Mouse (Mus musculus) hindbrain, embryonic 13.5 days (tissue): ENCODE results near the gene Maip1. TPM values are rescaled to one million over a fixed set of nuclear protein-coding genes. Genes with fewer than 3 reads are reported as not detected.

Source experiments
- ATAC-seq: fragments of 200-750 bp; cut with Nextera tagmentation; 2 replicates; pipeline ENCODE4 v1.8.0; 2017; ENCODE audit warnings: moderate TSS enrichment; ENCODE audit not compliant: low FRiP score
- H3K27ac ChIP-seq: fragments of 300-500 bp; sonication (generic); 2 replicates; pipeline ENCODE4 v1.5.1; 2015; ENCODE audit warnings: inconsistent platforms, mild to moderate bottlenecking, moderate library complexity
- H3K27me3 ChIP-seq: fragments of 300-500 bp; sonication (generic); 2 replicates; pipeline ENCODE4 v1.6.1; 2015; ENCODE audit warnings: mild to moderate bottlenecking, inconsistent platforms
- H3K36me3 ChIP-seq: fragments of 300-500 bp; sonication (generic); 2 replicates; pipeline ENCODE4 v1.6.1; 2015; ENCODE audit warnings: mild to moderate bottlenecking, inconsistent platforms
- H3K4me1 ChIP-seq: fragments of 300-500 bp; sonication (generic); replicated peaks from 2 replicates; pipeline ENCODE4 v1.6.1; 2015; ENCODE audit warnings: inconsistent platforms
- H3K4me2 ChIP-seq: fragments of 300-500 bp; sonication (generic); 2 replicates; pipeline ENCODE4 v1.6.1; 2015; ENCODE audit warnings: inconsistent platforms, mild to moderate bottlenecking, moderate library complexity
- H3K4me3 ChIP-seq: fragments of 300-500 bp; sonication (generic); 2 replicates; pipeline ENCODE4 v1.5.1; 2015; ENCODE audit warnings: mild to moderate bottlenecking, inconsistent platforms
- H3K9ac ChIP-seq: fragments of 300-500 bp; sonication (generic); 2 replicates; pipeline ENCODE4 v1.6.1; 2015; ENCODE audit warnings: mild to moderate bottlenecking, inconsistent platforms
- H3K9me3 ChIP-seq: fragments of 300-500 bp; sonication (generic); 2 replicates; pipeline ENCODE4 v1.6.1; 2016; ENCODE audit warnings: inconsistent platforms
- WGBS: fragments of 180-500 bp; shearing (Covaris S2); methylation state at CpG from one replicate; pipeline ENCODE4 v1.1.7; 2015; 5-methylcytosine and 5-hydroxymethylcytosine counted together
- polyA plus RNA-seq: library from polyadenylated mRNA; unstranded; fragments of >200 nt; fragmentation: Nextera tagmentation; extraction: Ambion mirVana; gene quantifications from 2 replicates; pipeline ENCODE4 v1.2.1, GENCODE M21; 2015

Maip1 gene
- polyA plus RNA-seq, 1 experiment from 2014 or later, result 16.9 TPM

- 76% methylated on average over 9 of the region's 9 CpGs for WGBS
- Histone ChIP-seq H3K4me3 (no peak overlapping the region), H3K9ac (no peak overlapping the region), H3K4me2 (peak overlapping the region; percentile 22), H3K9me3 (no peaks in the 10 kb centered on the region), H3K36me3 (no peaks in the 10 kb centered on the region), H3K4me1 (0 out of 2 replicates have a peak, but pooled peaks cover 4% of the 10 kb centered on the region), H3K27me3 (no peaks in the 10 kb centered on the region), H3K27ac (no peak overlapping the region)
- no peak for ATAC-seq
Measured at GRCm38 (mm10) chr1:57436408-57436807, 30.3 kb downstream of the Maip1 start.

DNA sequence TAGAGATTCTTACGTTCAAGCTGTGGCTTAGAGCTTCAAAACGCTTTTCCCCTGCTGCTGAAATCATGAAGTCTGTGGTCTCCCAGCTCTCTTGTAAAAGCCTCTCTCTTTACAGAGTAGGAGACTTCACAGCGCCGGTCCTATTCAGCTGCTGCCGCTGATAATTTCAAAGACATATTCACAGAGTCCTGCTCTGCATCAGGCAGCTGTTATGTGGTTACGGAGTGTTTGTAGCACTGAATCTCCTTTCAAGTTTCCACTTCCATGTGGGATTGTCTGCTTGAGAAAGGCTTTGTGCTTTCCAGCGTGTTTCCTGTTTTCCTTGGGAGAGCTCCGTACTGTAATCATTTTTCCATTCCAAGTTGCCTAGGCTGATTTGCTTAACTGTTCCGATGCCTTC is 30.8 kb downstream of the Maip1 start:
- Histone ChIP-seq H3K9me3 (no peaks in the 10 kb centered on the region), H3K36me3 (no peaks in the 10 kb centered on the region), H3K4me3 (no peak overlapping the region), H3K4me1 (0 out of 2 replicates have a peak, but pooled peaks cover 4% of the 10 kb centered on the region), H3K27ac (no peak overlapping the region), H3K27me3 (no peaks in the 10 kb centered on the region), H3K9ac (no peak overlapping the region), H3K4me2 (peak overlapping the region; percentile 22)
- WGBS, result 35% methylated on average over 9 of the region's 9 CpGs
- no peak for ATAC-seq

GRCm38 (mm10) chr1:57439026-57439425 is 32.9 kb downstream of the Maip1 start:
- Histone ChIP-seq H3K27ac (no peak overlapping the region), H3K9me3 (no peaks in the 10 kb centered on the region), H3K27me3 (no peaks in the 10 kb centered on the region), H3K9ac (no peak overlapping the region), H3K36me3 (no peaks in the 10 kb centered on the region), H3K4me3 (no peak overlapping the region), H3K4me2 (no peak overlapping the region), H3K4me1 (0 out of 2 replicates have a peak, but pooled peaks cover 4% of the 10 kb centered on the region)
- 87% methylated on average over 6 of the region's 6 CpGs for WGBS
- no peak for ATAC-seq

DNA sequence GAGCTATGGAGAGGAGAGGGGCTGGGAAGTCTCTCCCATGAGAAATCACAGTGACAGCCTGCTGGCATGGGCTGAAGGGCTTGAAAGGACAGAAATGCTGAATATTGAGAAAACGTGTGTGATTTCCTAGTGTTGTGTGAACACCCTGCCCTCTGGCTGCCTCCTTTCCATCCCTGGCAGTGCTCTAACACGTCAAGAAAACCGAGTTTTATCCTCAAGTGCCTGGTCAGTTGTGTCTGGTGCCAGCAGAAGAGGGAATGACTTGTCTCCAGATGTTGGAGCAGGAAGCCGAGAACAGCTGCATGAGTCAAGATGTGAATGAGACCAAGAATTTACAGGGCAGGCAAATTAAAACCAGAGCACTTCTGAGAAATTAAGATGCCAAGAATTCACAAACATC is 34.6 kb downstream of the Maip1 start:
- Histone ChIP-seq H3K27ac (no peak overlapping the region), H3K9me3 (no peaks in the 10 kb centered on the region), H3K4me1 (0 out of 2 replicates have a peak, but pooled peaks cover 4% of the 10 kb centered on the region), H3K36me3 (no peaks in the 10 kb centered on the region), H3K9ac (no peak overlapping the region), H3K4me3 (no peak overlapping the region), H3K4me2 (no peak overlapping the region), H3K27me3 (no peaks in the 10 kb centered on the region)
- ATAC-seq, result no peak
- WGBS, result 61% methylated on average over 4 of the region's 4 CpGs

- no peak overlapping the region for H3K27ac ChIP-seq
- no peaks in the 10 kb centered on the region for H3K4me1 ChIP-seq
- H3K27me3 ChIP-seq, result no peaks in the 10 kb centered on the region
- no peaks in the 10 kb centered on the region for H3K36me3 ChIP-seq
- H3K4me3 ChIP-seq, result no peak overlapping the region
- ATAC-seq, result no peak
- no peak overlapping the region for H3K4me2 ChIP-seq
- no peaks in the 10 kb centered on the region for H3K9me3 ChIP-seq
- no peak overlapping the region for H3K9ac ChIP-seq
- 65% methylated on average over 10 of the region's 10 CpGs for WGBS
Measured at GRCm38 (mm10) chr1:57445679-57446078, 39.6 kb downstream of the Maip1 start.

GRCm38 (mm10) chr1:57450241-57450640 is 44.1 kb downstream of the Maip1 start:
- Histone ChIP-seq H3K27me3 (no peaks in the 10 kb centered on the region), H3K4me3 (no peak overlapping the region), H3K4me2 (no peak overlapping the region), H3K27ac (no peak overlapping the region), H3K9me3 (no peaks in the 10 kb centered on the region), H3K4me1 (no peaks in the 10 kb centered on the region), H3K36me3 (no peaks in the 10 kb centered on the region), H3K9ac (no peak overlapping the region)
- no peak for ATAC-seq
- WGBS, result 96% methylated on average over 1 of the region's 1 CpGs

GRCm38 (mm10) chr1:57460305-57460940 is 54.3 kb downstream of the Maip1 start:
- no peak for ATAC-seq
- Histone ChIP-seq H3K4me1 (no peaks in the 10 kb centered on the region), H3K9me3 (no peaks in the 10 kb centered on the region), H3K27ac (no peak overlapping the region), H3K27me3 (no peaks in the 10 kb centered on the region), H3K36me3 (no peaks in the 10 kb centered on the region), H3K9ac (no peak overlapping the region), H3K4me3 (no peak overlapping the region), H3K4me2 (no peak overlapping the region)
- WGBS, result 90% methylated on average over 6 of the region's 6 CpGs

Other genes starting within 250 kb of the Maip1 start
- 14.7 and 17.6 TPM in 2 replicates for gene 1700066M21Rik, start 28.7 kb upstream of the Maip1 start, polyA plus RNA-seq
- gene Tyw5, start 773 bp downstream of the Maip1 start, polyA plus RNA-seq, result 21.2 and 24.8 TPM in 2 replicates